Mouse (Mus musculus) neutrophil, adult 59 days (primary cell): ENCODE measurements around the gene S100a16. TPM values are rescaled to one million over a fixed set of nuclear protein-coding genes. Genes with fewer than 3 reads are reported as not detected.

ENCODE experiments used
- total RNA-seq, 2 experiments: library from RNA; stranded (reverse); gene quantifications; 1 replicate in 1 of 2; 2 replicates in 1 of 2; pipeline ENCODE4 v1.2.4; 2023

Gene S100a16
- total RNA-seq = not detected

GRCm38 (mm10) chr3:90537141-90537904, at the start of gene S100a16:
Gene S100a16, plus strand, starts transcription at chr3:90537254.

GRCm38 (mm10) chr3:90490696-90491256, 46.3 kb upstream of the S100a16 start, which contains the start of gene Snapin:
Gene Snapin, minus strand, starts transcription at chr3:90491033.

GRCm38 (mm10) chr3:90508950-90509746, 27.9 kb upstream of the S100a16 start, which contains the start of gene Chtop:
Gene Chtop, minus strand, starts transcription at chr3:90509498.

GRCm38 (mm10) chr3:90513796-90514590, 23.1 kb upstream of the S100a16 start, which contains the start of the genes S100a1 and S100a13:
Gene S100a1, minus strand, starts transcription at chr3:90514392.
Gene S100a13, plus strand, starts transcription at chr3:90514435.

DNA sequence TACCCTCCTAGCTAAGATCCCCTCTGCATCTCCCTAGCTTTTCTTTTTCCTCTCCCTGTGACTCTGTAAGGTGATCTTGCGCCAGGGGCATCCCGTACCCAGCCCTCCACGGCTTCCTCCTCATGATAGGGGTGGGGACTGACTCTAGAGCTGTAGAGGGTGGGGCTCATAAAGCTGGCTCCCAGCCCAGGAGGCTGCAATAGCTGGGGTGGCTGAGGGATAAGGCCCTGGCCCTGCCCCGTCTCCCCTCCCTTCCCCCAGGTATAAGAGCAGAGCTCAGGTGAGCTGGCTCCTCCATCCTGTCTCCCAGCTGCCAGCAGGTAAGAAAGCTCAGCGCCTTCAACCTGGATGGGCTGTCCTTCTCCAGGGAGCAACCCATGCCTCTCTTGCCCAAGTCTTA, 10.5 kb upstream of the S100a16 start, which contains the start of gene S100a14:
Gene S100a14 (plus strand): TSS at position 277 of the 400 bp plus-strand sequence.

GRCm38 (mm10) chr3:90560008-90560628, 23.1 kb downstream of the S100a16 start, which contains the start of gene S100a3:
Gene S100a3, plus strand, starts transcription at chr3:90560578.

DNA sequence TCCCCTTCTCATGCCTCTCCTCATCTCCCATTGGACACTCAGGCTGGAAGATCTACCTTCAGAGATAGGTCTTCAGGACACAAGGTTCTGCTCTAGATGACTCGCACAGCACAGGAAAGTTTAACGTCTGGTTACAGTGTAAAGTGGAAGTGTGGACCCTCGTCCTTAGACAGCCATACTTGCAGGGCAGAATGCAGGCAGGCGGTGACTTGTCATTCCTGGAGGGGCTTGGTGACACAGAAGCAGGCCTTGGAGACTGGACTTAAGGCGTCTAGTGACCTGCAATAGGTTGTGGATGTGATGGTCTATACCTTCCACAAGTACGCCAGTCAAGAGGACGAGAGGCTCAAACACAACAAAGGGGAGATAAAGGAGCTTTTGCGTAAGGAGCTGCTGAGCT, 52.9 kb downstream of the S100a16 start, which contains the start of gene S100a2:
Gene S100a2 (plus strand): TSS at position 301 of the 400 bp plus-strand sequence.

Other genes starting within 250 kb of the S100a16 start
- 10 to 100 TPM; 63.0 to 70.9 TPM for gene Gatad2b, start 244.1 kb upstream of the S100a16 start, total RNA-seq
- 1 to 10 TPM; 1.3 to 1.6 TPM for gene Slc27a3, start 147.3 kb upstream of the S100a16 start, total RNA-seq
- 10 to 100 TPM; 41.6 to 47.1 TPM for gene Ints3, start 103.6 kb upstream of the S100a16 start, total RNA-seq
- under 1 TPM; 0.24 to 0.53 TPM for gene Npr1, start 71.4 kb upstream of the S100a16 start, total RNA-seq
- gene Ilf2, start 61.1 kb upstream of the S100a16 start, total RNA-seq = 10 to 100 TPM; 48.3 to 54.9 TPM
- 10 to 100 TPM; 29.9 to 34.6 TPM for gene Snapin, start 46.2 kb upstream of the S100a16 start, total RNA-seq
- 10 to 100 TPM; 71.9 to 85.5 TPM for gene Chtop, start 27.8 kb upstream of the S100a16 start, total RNA-seq
- gene S100a1, start 22.9 kb upstream of the S100a16 start, total RNA-seq = 10 to 100 TPM; 20.7 to 24.0 TPM
- gene S100a13, start 22.8 kb upstream of the S100a16 start, total RNA-seq = 10 to 100 TPM; 37.9 to 38.8 TPM
- gene S100a14, start 10.4 kb upstream of the S100a16 start, total RNA-seq = under 1 TPM in 1 of 2 experiments, not detected in 1; 0.69 TPM
- 1 to 10 TPM; 5.8 to 6.8 TPM for gene S100a3, start 23.3 kb downstream of the S100a16 start, total RNA-seq
- 1 to 10 TPM; 1.6 to 3.5 TPM for gene S100a2, start 53.0 kb downstream of the S100a16 start, total RNA-seq
- gene Gm42674, start 64.7 kb downstream of the S100a16 start, total RNA-seq = not detected
- 100 to 1,000 TPM; 261 to 505 TPM for gene S100a4, start 66.5 kb downstream of the S100a16 start, total RNA-seq
- not detected for gene S100a5, start 71.3 kb downstream of the S100a16 start, total RNA-seq
- gene S100a6, start 75.6 kb downstream of the S100a16 start, total RNA-seq = 1,000 to 10,000 TPM; 1,472 to 1,540 TPM
- 1 to 10 TPM; 1.4 to 1.6 TPM for gene S100a7a, start 116.8 kb downstream of the S100a16 start, total RNA-seq
- over 10,000 TPM; 44,455 to 51,539 TPM for gene S100a8, start 131.7 kb downstream of the S100a16 start, total RNA-seq
- over 10,000 TPM; 52,893 to 61,962 TPM for gene S100a9, start 158.5 kb downstream of the S100a16 start, total RNA-seq
- 1 to 10 TPM in 1 of 2 experiments, under 1 TPM in 1; 0.55 to 1.7 TPM for gene Pglyrp4, start 189.7 kb downstream of the S100a16 start, total RNA-seq
- gene Gm5849, start 240.6 kb downstream of the S100a16 start, total RNA-seq = not detected